Mouse (Mus musculus): ENCODE results near the gene Banp. TPM values are rescaled to one million over a fixed set of nuclear protein-coding genes. Genes with fewer than 3 reads are reported as not detected.

The Banp gene
- polyA plus RNA-seq, 1 experiment from 2014 or later: 9.4 TPM

GRCm38 (mm10) chr8:122014606-122015005, 65.1 kb downstream of the Banp start:
- Histone ChIP-seq H3K27me3 (replicated peaks; ENCODE audit: control insufficient read depth, insufficient read depth, low read length) (no peaks in the 10 kb centered on the region), H3K4me2 (replicated peaks; ENCODE audit: low read depth) (no peak overlapping the region), H3K27ac (ENCODE audit: low read depth, low read length) (no peak overlapping the region), H3K36me3 (ENCODE audit: control insufficient read depth, insufficient read depth) (peaks cover 27% of the 10 kb centered on the region), H3K4me3 (ENCODE audit: low read depth, low read length) (no peak overlapping the region), H3K4me1 (replicated peaks; ENCODE audit: control insufficient read depth, insufficient read depth, low read length) (no peaks in the 10 kb centered on the region), H3K9ac (ENCODE audit: low read depth, low read length) (no peak overlapping the region), H3K9me3 (ENCODE audit: control insufficient read depth) (no peaks in the 10 kb centered on the region)
- TF ChIP-seq CTCF (IDR thresholded peaks at IDR 0.05; ENCODE audit: low read depth): no peak
- 38% methylated on average over 2 of the region's 3 CpGs for WGBS
- ATAC-seq: no peak

- Histone ChIP-seq H3K9ac (ENCODE audit: low read depth, low read length) (no peak overlapping the region), H3K4me3 (ENCODE audit: low read depth, low read length) (no peak overlapping the region), H3K27ac (ENCODE audit: low read depth, low read length) (no peak overlapping the region), H3K4me2 (replicated peaks; ENCODE audit: low read depth) (no peak overlapping the region), H3K27me3 (replicated peaks; ENCODE audit: control insufficient read depth, insufficient read depth, low read length) (no peaks in the 10 kb centered on the region), H3K4me1 (replicated peaks; ENCODE audit: control insufficient read depth, insufficient read depth, low read length) (no peaks in the 10 kb centered on the region), H3K36me3 (ENCODE audit: control insufficient read depth, insufficient read depth) (peaks cover 23% of the 10 kb centered on the region), H3K9me3 (ENCODE audit: control insufficient read depth) (no peaks in the 10 kb centered on the region)
- no peak for ATAC-seq
- TF ChIP-seq CTCF (IDR thresholded peaks at IDR 0.05; ENCODE audit: low read depth): no peak
- WGBS: 73% methylated on average over 22 of the region's 22 CpGs
Measured at GRCm38 (mm10) chr8:122018046-122018831, 68.7 kb downstream of the Banp start.

- WGBS: 92% methylated on average over 1 of the region's 1 CpGs
- Histone ChIP-seq H3K36me3 (ENCODE audit: control insufficient read depth, insufficient read depth) (peaks cover 31% of the 10 kb centered on the region), H3K27me3 (replicated peaks; ENCODE audit: control insufficient read depth, insufficient read depth, low read length) (no peaks in the 10 kb centered on the region), H3K9ac (ENCODE audit: low read depth, low read length) (no peak overlapping the region), H3K27ac (ENCODE audit: low read depth, low read length) (no peak overlapping the region), H3K4me3 (ENCODE audit: low read depth, low read length) (no peak overlapping the region), H3K9me3 (ENCODE audit: control insufficient read depth) (no peaks in the 10 kb centered on the region), H3K4me1 (replicated peaks; ENCODE audit: control insufficient read depth, insufficient read depth, low read length) (no peaks in the 10 kb centered on the region), H3K4me2 (replicated peaks; ENCODE audit: low read depth) (no peak overlapping the region)
- no peak for TF ChIP-seq CTCF (IDR thresholded peaks at IDR 0.05; ENCODE audit: low read depth)
- ATAC-seq: no peak
Measured at GRCm38 (mm10) chr8:122019162-122019561, 69.6 kb downstream of the Banp start.

GRCm38 (mm10) chr8:122020050-122020771, 70.7 kb downstream of the Banp start:
- Histone ChIP-seq H3K36me3 (ENCODE audit: control insufficient read depth, insufficient read depth) (peaks cover 36% of the 10 kb centered on the region), H3K4me3 (ENCODE audit: low read depth, low read length) (no peak overlapping the region), H3K9ac (ENCODE audit: low read depth, low read length) (no peak overlapping the region), H3K4me1 (replicated peaks; ENCODE audit: control insufficient read depth, insufficient read depth, low read length) (no peaks in the 10 kb centered on the region), H3K4me2 (replicated peaks; ENCODE audit: low read depth) (no peak overlapping the region), H3K27me3 (replicated peaks; ENCODE audit: control insufficient read depth, insufficient read depth, low read length) (no peaks in the 10 kb centered on the region), H3K27ac (ENCODE audit: low read depth, low read length) (no peak overlapping the region), H3K9me3 (ENCODE audit: control insufficient read depth) (no peaks in the 10 kb centered on the region)
- WGBS: 81% methylated on average over 8 of the region's 8 CpGs
- no peak for ATAC-seq
- TF ChIP-seq CTCF (IDR thresholded peaks at IDR 0.05; ENCODE audit: low read depth): no peak

- WGBS: 60% methylated on average over 2 of the region's 2 CpGs
- H3K36me3 ChIP-seq (ENCODE audit: control insufficient read depth, insufficient read depth): peaks cover 42% of the 10 kb centered on the region
- no peaks in the 10 kb centered on the region for H3K4me1 ChIP-seq (replicated peaks; ENCODE audit: control insufficient read depth, insufficient read depth, low read length)
- no peak overlapping the region for H3K4me3 ChIP-seq (ENCODE audit: low read depth, low read length)
- TF ChIP-seq CTCF (IDR thresholded peaks at IDR 0.05; ENCODE audit: low read depth): no peak
- no peaks in the 10 kb centered on the region for H3K27me3 ChIP-seq (replicated peaks; ENCODE audit: control insufficient read depth, insufficient read depth, low read length)
- ATAC-seq: peak; percentile 63
- no peak overlapping the region for H3K9ac ChIP-seq (ENCODE audit: low read depth, low read length)
- no peak overlapping the region for H3K4me2 ChIP-seq (replicated peaks; ENCODE audit: low read depth)
- no peaks in the 10 kb centered on the region for H3K9me3 ChIP-seq (ENCODE audit: control insufficient read depth)
- no peak overlapping the region for H3K27ac ChIP-seq (ENCODE audit: low read depth, low read length)
Measured at GRCm38 (mm10) chr8:122021725-122022124, 72.2 kb downstream of the Banp start.

GRCm38 (mm10) chr8:122022274-122022673, 72.7 kb downstream of the Banp start:
- 77% methylated on average over 6 of the region's 6 CpGs for WGBS
- H3K27ac ChIP-seq (ENCODE audit: low read depth, low read length): no peak overlapping the region
- H3K9me3 ChIP-seq (ENCODE audit: control insufficient read depth): no peaks in the 10 kb centered on the region
- H3K9ac ChIP-seq (ENCODE audit: low read depth, low read length): no peak overlapping the region
- peaks cover 42% of the 10 kb centered on the region for H3K36me3 ChIP-seq (ENCODE audit: control insufficient read depth, insufficient read depth)
- no peak for TF ChIP-seq CTCF (IDR thresholded peaks at IDR 0.05; ENCODE audit: low read depth)
- peak; percentile 37 for ATAC-seq
- H3K4me1 ChIP-seq (replicated peaks; ENCODE audit: control insufficient read depth, insufficient read depth, low read length): no peaks in the 10 kb centered on the region
- H3K27me3 ChIP-seq (replicated peaks; ENCODE audit: control insufficient read depth, insufficient read depth, low read length): no peaks in the 10 kb centered on the region
- H3K4me2 ChIP-seq (replicated peaks; ENCODE audit: low read depth): no peak overlapping the region
- no peak overlapping the region for H3K4me3 ChIP-seq (ENCODE audit: low read depth, low read length)

All from intestine, postnatal 0 days (tissue).